Mouse (Mus musculus) G1E (cell line): Measurements from ENCODE around the gene Tnk2.

Experiments used
- CTCF ChIP-seq: IDR thresholded peaks from 2 replicates; pipeline ENCODE4 v1.5.1; 2012; ENCODE audit warnings: low read depth, low read length, inconsistent platforms, mixed read lengths
- GATA1 ChIP-seq: IDR thresholded peaks from 2 replicates; pipeline ENCODE4 v1.6.1; 2012; ENCODE audit warnings: borderline replicate concordance, low read length, inconsistent platforms, mixed read lengths
- TAL1 ChIP-seq: conservative IDR thresholded peaks from 2 replicates; pipeline ENCODE4 v1.6.1; 2012; ENCODE audit warnings: low read depth, low read length, inconsistent platforms, mixed read lengths

- TF ChIP-seq CTCF (no peak), GATA1 (no peak), TAL1 (no peak)
Measured at GRCm38 (mm10) chr16:32602193-32602685, 41.4 kb upstream of the Tnk2 start.
